Mouse (Mus musculus) ES-Bruce4 (cell line): ENCODE data around the gene Stard9. TPM values are rescaled to one million over a fixed set of nuclear protein-coding genes. Genes with fewer than 3 reads are reported as not detected.

Source experiments
- H3K27ac ChIP-seq: 2 replicates; pipeline ENCODE4 v1.5.1; 2012; ENCODE audit warnings: low read length, inconsistent platforms; ENCODE audit not compliant: insufficient read depth
- H3K27me3 ChIP-seq: 2 replicates; pipeline ENCODE4 v1.6.1; 2012; ENCODE audit warnings: mild to moderate bottlenecking, low read length, inconsistent platforms; ENCODE audit not compliant: control insufficient read depth, poor library complexity, insufficient read depth, severe bottlenecking
- H3K36me3 ChIP-seq: 2 replicates; pipeline ENCODE4 v1.6.1; 2012; ENCODE audit warnings: inconsistent platforms, mild to moderate bottlenecking, low read length, moderate library complexity; ENCODE audit not compliant: control insufficient read depth, poor library complexity, insufficient read depth, severe bottlenecking
- H3K4me1 ChIP-seq: one replicate; pipeline ENCODE4 v1.8.1; 2011; ENCODE audit warnings: low read length; ENCODE audit not compliant: control insufficient read depth, insufficient read depth
- H3K4me3 ChIP-seq: 2 replicates; pipeline ENCODE4 v1.5.1; 2011; ENCODE audit warnings: low read depth, mild to moderate bottlenecking, low read length
- H3K9ac ChIP-seq: 2 replicates; pipeline ENCODE4 v1.6.1; 2012; ENCODE audit warnings: low read depth, mild to moderate bottlenecking, inconsistent platforms; ENCODE audit not compliant: poor library complexity, severe bottlenecking
- H3K9me3 ChIP-seq: replicated peaks from 2 replicates; pipeline ENCODE4 v1.6.1; 2012; ENCODE audit warnings: mild to moderate bottlenecking, low read length, inconsistent platforms; ENCODE audit not compliant: control insufficient read depth, poor library complexity, insufficient read depth, severe bottlenecking
- CTCF ChIP-seq: IDR thresholded peaks from one replicate; pipeline ENCODE4 v1.8.1; 2011; ENCODE audit warnings: low read depth, low read length
- EP300 ChIP-seq: IDR thresholded peaks from 2 replicates; pipeline ENCODE4 v1.6.1; 2011; ENCODE audit warnings: low read depth, low read length; ENCODE audit not compliant: insufficient read depth
- POLR2A ChIP-seq: IDR thresholded peaks from one replicate; pipeline ENCODE4 v1.8.1; 2011; ENCODE audit warnings: low read length; ENCODE audit not compliant: insufficient read depth
- polyA plus RNA-seq: library from polyadenylated mRNA; stranded (reverse); fragments of >200 nt; gene quantifications from 2 replicates; pipeline ENCODE4 v1.2.4, GENCODE M21; 2011; ENCODE audit warnings: low read depth; ENCODE audit not compliant: missing spikeins, insufficient read depth, insufficient read length

Gene Stard9
- 4.0 and 4.4 TPM in 2 replicates for polyA plus RNA-seq

GRCm38 (mm10) chr2:120628886-120629735, at the start of gene Stard9:
TSS of gene Stard9 (plus strand) at chr2:120629121.
- TF ChIP-seq EP300 (no peak), CTCF (peak; percentile 0), POLR2A (no peak)
- Histone ChIP-seq H3K9ac (peak within 1 kb of the TSS; percentile 68), H3K27me3 (no peaks in the 10 kb centered on the region), H3K36me3 (no peaks in the 10 kb centered on the region; the same call in 1 of the 2 replicates), H3K9me3 (peaks cover 3% of the 10 kb centered on the region), H3K4me1 (peaks cover 2% of the 10 kb centered on the region), H3K27ac (no peak within 1 kb of the TSS), H3K4me3 (peak within 1 kb of the TSS; percentile 91)

DNA sequence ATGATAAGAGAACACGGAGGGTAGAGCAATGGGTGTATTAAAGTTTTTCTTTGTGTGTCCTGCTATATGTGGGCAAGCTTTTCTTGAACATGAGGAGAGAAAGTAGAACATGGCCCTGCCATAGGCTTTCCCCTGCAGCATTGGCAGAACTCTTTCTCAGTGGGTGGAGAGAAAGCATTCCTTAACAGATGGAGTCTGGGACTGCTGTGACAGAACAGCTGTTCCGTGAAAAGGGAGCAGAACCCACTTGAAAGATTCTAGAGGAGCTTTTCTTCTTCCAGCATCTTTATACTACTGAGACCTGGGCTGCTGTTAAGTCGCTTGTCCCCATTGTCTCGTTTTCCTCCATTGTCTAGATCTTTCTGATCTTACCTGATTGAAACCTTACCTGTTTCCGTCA, 39.2 kb upstream of the Stard9 start:
- no peak overlapping the region for H3K9ac ChIP-seq
- H3K27ac ChIP-seq, result no peak overlapping the region
- H3K36me3 ChIP-seq, result peaks cover 6% of the 10 kb centered on the region; the same call in 1 of the 2 replicates
- no peak overlapping the region for H3K4me3 ChIP-seq
- no peaks in the 10 kb centered on the region for H3K9me3 ChIP-seq
- TF ChIP-seq EP300, result no peak
- TF ChIP-seq POLR2A, result no peak
- no peak for TF ChIP-seq CTCF
- no peaks in the 10 kb centered on the region for H3K27me3 ChIP-seq
- no peaks in the 10 kb centered on the region for H3K4me1 ChIP-seq

DNA sequence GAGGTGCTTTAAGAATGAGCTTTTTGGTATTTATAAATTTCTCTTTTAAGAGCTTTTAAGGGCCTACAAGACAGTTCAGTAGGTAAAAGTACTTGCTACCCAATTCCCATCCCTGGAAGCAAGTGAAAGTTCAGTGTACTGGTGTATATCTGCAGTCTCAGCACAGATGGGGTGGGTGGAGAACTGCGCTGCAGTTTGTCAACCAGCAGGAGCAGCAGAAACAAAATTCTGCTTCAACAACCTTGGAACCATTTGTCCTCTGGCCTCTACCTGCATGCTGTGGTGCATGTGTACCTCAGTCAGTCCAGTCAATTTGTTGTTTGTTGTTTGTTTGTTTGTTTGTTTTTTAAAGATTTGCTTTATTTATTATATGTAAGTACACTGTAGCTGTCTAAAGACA, 36.7 kb upstream of the Stard9 start:
- Histone ChIP-seq H3K27me3 (no peaks in the 10 kb centered on the region), H3K9me3 (no peaks in the 10 kb centered on the region), H3K9ac (no peak overlapping the region), H3K27ac (no peak overlapping the region), H3K4me1 (no peaks in the 10 kb centered on the region), H3K4me3 (no peak overlapping the region), H3K36me3 (peaks cover 8% of the 10 kb centered on the region)
- TF ChIP-seq CTCF (no peak), EP300 (no peak)

DNA sequence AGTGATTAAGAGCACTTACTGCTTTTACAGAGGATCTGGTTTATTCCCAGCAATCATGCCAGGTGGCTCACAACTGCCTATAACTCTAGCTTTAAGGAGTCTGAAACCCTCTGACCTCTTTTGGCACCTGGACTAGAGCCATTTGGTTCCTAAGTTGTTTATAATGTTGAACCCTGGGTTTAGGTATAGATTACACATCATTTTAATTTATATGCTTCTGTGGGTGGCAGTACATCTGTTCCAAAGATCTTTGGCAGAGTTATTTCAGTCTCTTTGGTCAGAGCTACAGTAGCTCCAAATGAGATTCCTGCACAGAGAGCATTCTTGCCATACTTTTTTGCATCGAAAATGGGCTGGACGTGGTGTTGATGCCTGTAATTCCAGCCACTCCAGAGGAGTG, 31.2 kb upstream of the Stard9 start:
- TF ChIP-seq POLR2A (no peak), CTCF (no peak), EP300 (no peak)
- H3K9me3 ChIP-seq, result no peaks in the 10 kb centered on the region
- H3K36me3 ChIP-seq, result peaks cover 12% of the 10 kb centered on the region
- H3K27ac ChIP-seq, result no peak overlapping the region
- no peaks in the 10 kb centered on the region for H3K4me1 ChIP-seq
- H3K27me3 ChIP-seq, result no peaks in the 10 kb centered on the region
- H3K9ac ChIP-seq, result no peak overlapping the region
- H3K4me3 ChIP-seq, result no peak overlapping the region

GRCm38 (mm10) chr2:120599506-120599905, 29.4 kb upstream of the Stard9 start:
- Histone ChIP-seq H3K4me1 (no peaks in the 10 kb centered on the region), H3K36me3 (peaks cover 10% of the 10 kb centered on the region), H3K4me3 (no peak overlapping the region), H3K9ac (no peak overlapping the region), H3K9me3 (no peaks in the 10 kb centered on the region), H3K27me3 (no peaks in the 10 kb centered on the region), H3K27ac (no peak overlapping the region)
- TF ChIP-seq EP300 (no peak), CTCF (no peak), POLR2A (no peak)

- no peak overlapping the region for H3K4me3 ChIP-seq
- H3K4me1 ChIP-seq, result no peaks in the 10 kb centered on the region
- H3K9ac ChIP-seq, result no peak overlapping the region
- H3K27ac ChIP-seq, result no peak overlapping the region
- TF ChIP-seq CTCF, result no peak
- no peak for TF ChIP-seq EP300
- no peak for TF ChIP-seq POLR2A
- no peaks in the 10 kb centered on the region for H3K9me3 ChIP-seq
- H3K27me3 ChIP-seq, result no peaks in the 10 kb centered on the region
- no peaks in the 10 kb centered on the region; the same call in 1 of the 2 replicates for H3K36me3 ChIP-seq
Observed at GRCm38 (mm10) chr2:120606021-120606690, 22.8 kb upstream of the Stard9 start.
